Mouse (Mus musculus) limb, embryonic 10.5 days (tissue): ENCODE data around the gene Rnaset2b. TPM values are rescaled to one million over a fixed set of nuclear protein-coding genes. Genes with fewer than 3 reads are reported as not detected.

Experiments
- polyA plus RNA-seq: library from polyadenylated mRNA; unstranded; fragments of >200 nt; fragmentation: Nextera tagmentation; extraction: Ambion mirVana; gene quantifications from 2 replicates; pipeline ENCODE4 v1.2.1, GENCODE M21; 2016

Gene Rnaset2b
- polyA plus RNA-seq, 1 experiment from 2014 or later, result 175 TPM

Other genes starting within 250 kb of the Rnaset2b start
- 24.8 and 26.2 TPM in 2 replicates for gene Ezr, start 187.8 kb upstream of the Rnaset2b start, polyA plus RNA-seq
- 23.8 and 32.1 TPM in 2 replicates for gene Rsph3b, start 22.0 kb upstream of the Rnaset2b start, polyA plus RNA-seq
- 54.8 and 59.2 TPM in 2 replicates for gene Tagap1, start 9.5 kb upstream of the Rnaset2b start, polyA plus RNA-seq
- gene Gm49721, start 8.3 kb downstream of the Rnaset2b start, polyA plus RNA-seq, result 0.30 and 0.45 TPM in 2 replicates
- gene Gm1604a, start 54.9 kb downstream of the Rnaset2b start, polyA plus RNA-seq, result not detected in 2 replicates
- 25.2 and 26.3 TPM in 2 replicates for gene Rps6ka2, start 199.5 kb downstream of the Rnaset2b start, polyA plus RNA-seq